Mouse (Mus musculus) MEL (cell line): ENCODE results near the gene Herc4. TPM values are rescaled to one million over a fixed set of nuclear protein-coding genes. Genes with fewer than 3 reads are reported as not detected.

ENCODE experiments used
- DNase-seq: peaks from one replicate; pipeline ENCODE4 v3.0.0; 2011; ENCODE audit warnings: low read depth, low spot score
- H3K27ac ChIP-seq: 2 replicates; pipeline ENCODE4 v1.5.1; 2012; ENCODE audit warnings: low read depth, mild to moderate bottlenecking, control low read depth, low read length, moderate library complexity; ENCODE audit not compliant: control insufficient read depth
- H3K27me3 ChIP-seq, 2 experiments: fragments of 150-350 bp in 1 of 2; sonication (generic) in 1 of 2; 2 replicates each; pipeline ENCODE4 v1.6.1; 2012; ENCODE audit warnings: low read length in 2 of 2, mild to moderate bottlenecking in 2 of 2, improper control_type of control experiment in 1 of 2, moderate library complexity in 1 of 2; ENCODE audit not compliant: insufficient read depth in 2 of 2, control insufficient read depth in 1 of 2
- H3K36me3 ChIP-seq, 2 experiments: 2 replicates each; pipeline ENCODE4 v1.6.1; 2012 to 2014; ENCODE audit warnings: low read length in 2 of 2, improper control_type of control experiment in 1 of 2, inconsistent platforms in 1 of 2, mild to moderate bottlenecking in 1 of 2; ENCODE audit not compliant: insufficient read depth in 2 of 2, control insufficient read depth in 1 of 2
- H3K4me1 ChIP-seq, 2 experiments: fragments of 150-350 bp in 1 of 2; sonication (generic) in 1 of 2; 2 replicates each; pipeline ENCODE4 v1.6.1; 2012; ENCODE audit warnings: low read length in 2 of 2, improper control_type of control experiment in 1 of 2, mild to moderate bottlenecking in 1 of 2; ENCODE audit not compliant: insufficient read depth in 2 of 2, control insufficient read depth in 1 of 2
- H3K4me3 ChIP-seq, 2 experiments: fragments of 150-350 bp in 1 of 2; sonication (generic) in 1 of 2; 2 replicates each; pipeline ENCODE4 v1.5.1; 2012; ENCODE audit warnings: low read depth in 2 of 2, low read length in 2 of 2, mild to moderate bottlenecking in 2 of 2, moderate library complexity in 2 of 2, control low read depth in 1 of 2, improper control_type of control experiment in 1 of 2; ENCODE audit not compliant: control insufficient read depth in 1 of 2, insufficient read depth in 1 of 2
- H3K79me2 ChIP-seq: 2 replicates; pipeline ENCODE4 v1.6.1; 2012; ENCODE audit warnings: mild to moderate bottlenecking, low read length, moderate library complexity; ENCODE audit not compliant: control insufficient read depth, poor library complexity, insufficient read depth
- H3K9ac ChIP-seq: 2 replicates; pipeline ENCODE4 v1.6.1; 2012; ENCODE audit warnings: low read depth, mild to moderate bottlenecking, control low read depth, low read length, moderate library complexity; ENCODE audit not compliant: control insufficient read depth, poor library complexity, severe bottlenecking
- H3K9me3 ChIP-seq: fragments of 150-350 bp; sonication (generic); replicated peaks from 2 replicates; pipeline ENCODE4 v1.6.1; 2012; ENCODE audit warnings: mild to moderate bottlenecking, low read length, improper control_type of control experiment, moderate library complexity; ENCODE audit not compliant: insufficient read depth
- BHLHE40 ChIP-seq: IDR thresholded peaks from 2 replicates; pipeline ENCODE4 v1.6.1; 2012; ENCODE audit warnings: low read depth, mild to moderate bottlenecking, inconsistent platforms, low read length, improper control_type of control experiment, borderline replicate concordance
- CTCF ChIP-seq, 3 experiments: IDR thresholded peaks in 2 of 3; conservative IDR thresholded peaks in 1 of 3; 2 replicates each; pipeline ENCODE4 v1.5.1; 2011 to 2012; ENCODE audit warnings: low read length in 3 of 3, low read depth in 2 of 3, mild to moderate bottlenecking in 2 of 3, improper control_type of control experiment in 1 of 3, inconsistent platforms in 1 of 3, mixed read lengths in 1 of 3, moderate library complexity in 1 of 3; ENCODE audit not compliant: control insufficient read depth in 1 of 3, insufficient read depth in 1 of 3, poor library complexity in 1 of 3, severe bottlenecking in 1 of 3
- E2F4 ChIP-seq: IDR thresholded peaks from 2 replicates; pipeline ENCODE4 v1.6.1; 2011; ENCODE audit warnings: low read depth, low read length, improper control_type of control experiment, borderline replicate concordance
- EP300 ChIP-seq, 2 experiments: IDR thresholded peaks; 2 replicates each; pipeline ENCODE4 v1.6.1; 2011; ENCODE audit warnings: improper control_type of control experiment in 2 of 2, low read length in 2 of 2, low read depth in 1 of 2, mild to moderate bottlenecking in 1 of 2
- GABPA ChIP-seq: IDR thresholded peaks from 2 replicates; pipeline ENCODE4 v1.6.1; 2012; ENCODE audit warnings: low read depth, mild to moderate bottlenecking, inconsistent platforms, low read length, improper control_type of control experiment, moderate library complexity
- GATA1 ChIP-seq: IDR thresholded peaks from 2 replicates; pipeline ENCODE4 v1.6.1; 2011; ENCODE audit warnings: low read depth, low read length, improper control_type of control experiment
- MAZ ChIP-seq: IDR thresholded peaks from 2 replicates; pipeline ENCODE4 v1.6.1; 2012; ENCODE audit warnings: low read depth, mild to moderate bottlenecking, inconsistent platforms, low read length, improper control_type of control experiment
- MEF2A ChIP-seq: IDR thresholded peaks from 2 replicates; pipeline ENCODE4 v1.6.1; 2014; ENCODE audit warnings: low read depth, mild to moderate bottlenecking, inconsistent platforms, low read length, improper control_type of control experiment; ENCODE audit not compliant: poor library complexity, insufficient replicate concordance, severe bottlenecking; ENCODE audit errors: extremely low read depth
- MXI1 ChIP-seq: IDR thresholded peaks from 2 replicates; pipeline ENCODE4 v1.6.1; 2011; ENCODE audit warnings: mild to moderate bottlenecking, low read depth, low read length, improper control_type of control experiment
- NELFE ChIP-seq: IDR thresholded peaks from 2 replicates; pipeline ENCODE4 v1.6.1; 2011; ENCODE audit warnings: low read depth, low read length, improper control_type of control experiment
- POLR2AphosphoS2 ChIP-seq: IDR thresholded peaks from 2 replicates; pipeline ENCODE4 v1.6.1; 2011; ENCODE audit warnings: low read length, improper control_type of control experiment
- SIN3A ChIP-seq: IDR thresholded peaks from 2 replicates; pipeline ENCODE4 v1.6.1; 2012; ENCODE audit warnings: low read length, improper control_type of control experiment, inconsistent platforms
- SMC3 ChIP-seq: IDR thresholded peaks from 2 replicates; pipeline ENCODE4 v1.6.1; 2011; ENCODE audit warnings: low read depth, low read length, improper control_type of control experiment
- TCF12 ChIP-seq: IDR thresholded peaks from 2 replicates; pipeline ENCODE4 v1.6.1; 2014; ENCODE audit warnings: low read depth, mild to moderate bottlenecking, inconsistent platforms, low read length, improper control_type of control experiment, moderate library complexity
- USF1 ChIP-seq: IDR thresholded peaks from 2 replicates; pipeline ENCODE4 v1.6.1; 2014; ENCODE audit warnings: low read depth, mild to moderate bottlenecking, inconsistent platforms, low read length, improper control_type of control experiment, moderate library complexity
- USF2 ChIP-seq, 2 experiments: IDR thresholded peaks; 2 replicates each; pipeline ENCODE4 v1.6.1; 2011 to 2012; ENCODE audit warnings: improper control_type of control experiment in 2 of 2, low read length in 2 of 2, borderline replicate concordance in 1 of 2, inconsistent platforms in 1 of 2, low read depth in 1 of 2, mild to moderate bottlenecking in 1 of 2; ENCODE audit not compliant: insufficient read depth in 1 of 2
- ZKSCAN1 ChIP-seq: IDR thresholded peaks from 2 replicates; pipeline ENCODE4 v1.6.1; 2012; ENCODE audit warnings: low read depth, mild to moderate bottlenecking, inconsistent platforms, low read length, improper control_type of control experiment, moderate library complexity
- ZMIZ1 ChIP-seq: IDR thresholded peaks from 2 replicates; pipeline ENCODE4 v1.6.1; 2012; ENCODE audit warnings: low read depth, mild to moderate bottlenecking, inconsistent platforms, low read length, improper control_type of control experiment, moderate library complexity
- ZNF384 ChIP-seq: IDR thresholded peaks from 2 replicates; pipeline ENCODE4 v1.6.1; 2012; ENCODE audit warnings: low read depth, mild to moderate bottlenecking, inconsistent platforms, low read length, improper control_type of control experiment
- polyA plus RNA-seq, 2 experiments: library from polyadenylated mRNA; stranded (reverse) in 1 of 2; unstranded in 1 of 2; fragments of >175 nt in 1 of 2; fragments of >200 nt in 1 of 2; gene quantifications; 2 replicates each; pipeline versions ENCODE4 v1.2.1 to v1.2.4; 2012; ENCODE audit warnings: low replicate concordance in 2 of 2, low read depth in 1 of 2; ENCODE audit not compliant: insufficient read length in 2 of 2, insufficient read depth in 1 of 2, missing spikeins in 1 of 2
- total RNA-seq: library from RNA; depleted of rRNA; stranded (reverse); fragments of 300-350 nt; gene quantifications from 2 replicates; pipeline ENCODE4 v1.2.3, GENCODE M21; 2012

The Herc4 gene
- total and polyA plus RNA-seq, 3 experiments = 37.1 to 140 (median 57.1) TPM

DNA sequence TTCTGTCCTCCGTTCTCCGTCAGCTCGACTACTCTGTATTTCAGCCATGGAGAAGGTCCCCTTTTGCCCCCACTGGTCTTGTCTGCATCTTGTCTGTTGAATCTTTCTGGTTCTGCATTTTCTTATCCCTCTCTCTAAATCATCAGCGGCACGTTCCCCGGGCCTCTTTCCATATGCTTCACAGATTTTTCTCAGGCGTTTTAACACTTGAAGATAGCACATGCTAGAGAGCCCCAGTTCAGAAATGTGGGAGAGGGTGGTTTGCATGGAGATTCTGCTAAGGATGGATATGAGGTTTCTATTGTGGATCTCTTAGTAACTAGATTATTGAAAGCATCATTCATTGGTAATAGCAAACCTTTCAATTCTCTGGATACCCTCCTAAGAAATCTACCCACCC lies 13.3 kb upstream of the Herc4 start:
- TF ChIP-seq CTCF (IDR thresholded peaks at IDR 0.05 in 2 of 3, conservative IDR thresholded peaks at IDR 0.05 in 1 of 3; ENCODE audit: control insufficient read depth in 1 of 3, insufficient read depth in 1 of 3, low read depth in 2 of 3, low read length in 3 of 3, poor library complexity in 1 of 3, severe bottlenecking in 1 of 3) (no peak), NELFE (no peak), USF2 (IDR thresholded peaks at IDR 0.05; ENCODE audit: borderline replicate concordance in 1 of 2, insufficient read depth in 1 of 2, low read depth in 1 of 2, low read length in 2 of 2) (no peak)
- Histone ChIP-seq H3K27me3 (peaks cover 4 to 9% of the 10 kb centered on the region in 2 experiments), H3K9ac (no peak overlapping the region), H3K4me3 (no peak overlapping the region), H3K79me2 (no peaks in the 10 kb centered on the region), H3K36me3 (no peaks in the 10 kb centered on the region), H3K9me3 (no peaks in the 10 kb centered on the region), H3K27ac (no peak overlapping the region), H3K4me1 (no peaks in the 10 kb centered on the region)
- DNase-seq = no peak

DNA sequence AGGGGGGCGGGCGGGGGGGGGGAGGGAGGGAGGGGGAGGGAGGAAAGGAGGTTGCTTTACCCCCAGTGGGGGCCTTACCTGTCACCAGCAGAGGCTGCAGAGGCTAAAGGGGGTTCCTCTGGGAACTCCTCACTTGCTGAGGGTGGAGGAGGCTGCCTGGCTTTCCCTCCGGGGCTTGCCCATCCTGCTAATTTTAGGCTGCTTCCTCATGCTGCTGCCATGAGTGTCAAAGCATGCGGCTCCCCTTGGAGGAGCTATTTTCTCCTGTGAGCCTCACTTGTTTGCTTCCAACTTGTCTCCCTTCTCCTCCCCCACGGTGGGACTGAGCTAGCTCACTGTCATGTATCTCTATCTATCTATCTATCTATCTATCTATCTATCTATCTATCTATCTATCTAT lies 12.8 kb upstream of the Herc4 start:
- Histone ChIP-seq H3K9me3 (no peaks in the 10 kb centered on the region), H3K27me3 (peaks cover 4 to 7% of the 10 kb centered on the region in 2 experiments; a peak in 3 of 4 replicates), H3K27ac (no peak overlapping the region)
- TF ChIP-seq MXI1 = no peak
- no peak for TF ChIP-seq GABPA
- no peak for TF ChIP-seq TCF12
- TF ChIP-seq ZKSCAN1 = no peak
- no peak for TF ChIP-seq E2F4
- no peak for TF ChIP-seq ZMIZ1
- no peak for TF ChIP-seq MAZ
- TF ChIP-seq MEF2A = no peak
- no peak for TF ChIP-seq USF1
- no peak for TF ChIP-seq ZNF384
- no peak for TF ChIP-seq SMC3
- TF ChIP-seq USF2 (IDR thresholded peaks at IDR 0.05; ENCODE audit: borderline replicate concordance in 1 of 2, insufficient read depth in 1 of 2, low read depth in 1 of 2, low read length in 2 of 2) = no peak
- no peak for TF ChIP-seq EP300 (IDR thresholded peaks at IDR 0.05; ENCODE audit: low read depth in 1 of 2, low read length in 2 of 2)
- TF ChIP-seq SIN3A = no peak
- TF ChIP-seq GATA1 = no peak
- no peak for TF ChIP-seq BHLHE40
- no peak for TF ChIP-seq POLR2AphosphoS2
- TF ChIP-seq, all 39 proteins: peak for 0
- no peak for DNase-seq
- H3K36me3 ChIP-seq = no peaks in the 10 kb centered on the region
- H3K4me3 ChIP-seq = no peak overlapping the region
- H3K4me1 ChIP-seq = no peaks in the 10 kb centered on the region
- H3K79me2 ChIP-seq = no peaks in the 10 kb centered on the region
- H3K9ac ChIP-seq = no peak overlapping the region
